Comparison of ENCODE assay signal across 23 mouse cellular contexts in the genomic region with DNA sequence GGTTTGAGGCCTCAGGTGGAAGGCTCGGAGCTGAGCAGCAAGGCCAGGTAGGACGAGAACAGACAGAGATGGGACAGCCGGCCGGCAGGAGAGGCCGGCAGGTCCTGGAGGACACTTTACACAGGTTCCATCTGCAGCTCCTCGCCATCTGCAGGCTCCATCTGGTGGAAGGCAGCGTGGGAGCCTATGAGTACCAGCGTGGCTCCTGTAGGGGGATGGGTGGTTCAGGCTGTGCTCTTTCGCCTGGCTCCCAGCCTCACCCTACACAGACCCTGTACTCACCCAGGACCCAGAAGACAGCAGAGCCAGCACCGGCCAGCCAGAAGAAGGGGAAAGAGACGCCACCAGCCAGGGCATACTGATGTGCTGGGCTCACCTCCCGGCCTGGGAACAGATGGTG. TPM values are rescaled to one million over a fixed set of nuclear protein-coding genes. Genes with fewer than 3 reads are reported as not detected.
DNase-seq lines count a peak whose midpoint lies in the region; ATAC-seq lines count a peak whose summit lies in the region.
"Had no signal": no experiment of that assay in that cellular context is flagged by ENCODE, and none has a peak within 500 bp of the region (broad histone marks: within the 10 kb centered on the region; RNA-seq: fewer than 3 reads in every experiment).

No protein-coding gene starts in this region.

- no peak overlapping the region for H3K4me3 ChIP-seq in hindbrain, embryonic 10.5 days
- no peak overlapping the region for H3K4me3 ChIP-seq in hindbrain, embryonic 11.5 days (ENCODE audit: low read depth, low read length)
- H3K4me3 ChIP-seq: forebrain, embryonic 15.5 days; gastrocnemius, adult 2 months; heart, adult 2 months; midbrain, embryonic 10.5 days; myocyte had no signal

- H3K9ac ChIP-seq in hindbrain, embryonic 11.5 days (ENCODE audit: low read depth, low read length): no peak overlapping the region
- H3K9ac ChIP-seq: forebrain, embryonic 15.5 days had no signal

- no peaks in the 10 kb centered on the region for H3K27me3 ChIP-seq in hindbrain, embryonic 10.5 days (ENCODE audit: insufficient read depth, poor library complexity, severe bottlenecking)
- no peaks in the 10 kb centered on the region; the same call in 1 of the 2 replicates for H3K27me3 ChIP-seq in hindbrain, embryonic 11.5 days (ENCODE audit: control insufficient read depth, insufficient read depth, low read length)
- H3K27me3 ChIP-seq: forebrain, embryonic 15.5 days had no signal

- 80% methylated on average over 12 of the region's 12 CpGs for WGBS in hindbrain, embryonic 10.5 days
- 73% methylated on average over 12 of the region's 12 CpGs for WGBS in hindbrain, embryonic 11.5 days

- peaks cover 24% of the 10 kb centered on the region for H3K4me1 ChIP-seq in hindbrain, embryonic 10.5 days (replicated peaks)
- peaks cover 3% of the 10 kb centered on the region; the same call in 1 of the 2 replicates for H3K4me1 ChIP-seq in hindbrain, embryonic 11.5 days (replicated peaks; ENCODE audit: control insufficient read depth, insufficient read depth, low read length)

- no peak overlapping the region for H3K4me2 ChIP-seq in hindbrain, embryonic 11.5 days (replicated peaks; ENCODE audit: low read depth, low read length)
- H3K4me2 ChIP-seq: forebrain, embryonic 15.5 days had no signal

- no peak for ATAC-seq in hindbrain, embryonic 11.5 days (ENCODE audit: low FRiP score)
- ATAC-seq: forebrain, embryonic 15.5 days; inflammation-experienced regulatory T-cells, adult 6 months had no signal

- H3K27ac ChIP-seq in hindbrain, embryonic 10.5 days: peak overlapping the region; percentile 26; the same call in 1 of the 2 replicates
- no peak overlapping the region for H3K27ac ChIP-seq in hindbrain, embryonic 11.5 days (ENCODE audit: low read depth, low read length)
- H3K27ac ChIP-seq: forebrain, embryonic 15.5 days; gastrocnemius, adult 2 months; heart, adult 2 months; kidney, postnatal 0 days; midbrain, embryonic 10.5 days had no signal

- H3K36me3 ChIP-seq in hindbrain, embryonic 10.5 days: no peaks in the 10 kb centered on the region; the same call in 1 of the 2 replicates
- no peaks in the 10 kb centered on the region for H3K36me3 ChIP-seq in hindbrain, embryonic 11.5 days (ENCODE audit: control insufficient read depth, insufficient read depth, low read length)
- H3K36me3 ChIP-seq: forebrain, embryonic 15.5 days; midbrain, embryonic 10.5 days had no signal

- no peaks in the 10 kb centered on the region for H3K9me3 ChIP-seq in hindbrain, embryonic 10.5 days
- H3K9me3 ChIP-seq in hindbrain, embryonic 11.5 days (ENCODE audit: control insufficient read depth, low read length): no peaks in the 10 kb centered on the region
- H3K9me3 ChIP-seq: forebrain, embryonic 15.5 days; midbrain, embryonic 10.5 days had no signal

- no peak for DNase-seq in hindbrain, embryonic 10.5 days (ENCODE audit: low spot score)
- DNase-seq in hindbrain, embryonic 11.5 days (ENCODE audit: low spot score): no peak
- peak; percentile 97 for DNase-seq in brain, adult 2 months (ENCODE audit: low read depth, low spot score)
- DNase-seq in cerebellum, adult 8-10 months: peak; percentile 80
- peak; percentile 62 to 68 for DNase-seq in layer of hippocampus, postnatal 36 days
- no peak for DNase-seq in spleen, adult 12 weeks (ENCODE audit: low spot score)
- DNase-seq in adrenal gland, postnatal 14 days: no peak
- DNase-seq: adrenal gland, adult 8-10 months; B cell, adult 2 months; gastrocnemius, adult 2 months; heart, adult 2 months; heart, postnatal 10 days; thymus, postnatal 36 days had no signal

RNA-seq across cellular contexts. Expression of a gene that starts 2.7 kb away (rescaled TPM):
- 98.4 and 126 TPM in 2 replicates for polyA plus RNA-seq in hindbrain, embryonic 10.5 days (2016; fragmentation: Nextera tagmentation; extraction: Ambion mirVana)
- polyA plus RNA-seq in hindbrain, embryonic 11.5 days (2014; fragmentation: Nextera tagmentation; extraction: Ambion mirVana): 122 and 129 TPM in 2 replicates
- total RNA-seq in layer of hippocampus, postnatal 36 days (2021): 100 to 1,000 TPM; 267 to 288 TPM
- total RNA-seq in adrenal gland, postnatal 14 days (2021): 212 and 238 TPM in 2 replicates

RNA-seq across cellular contexts. Expression of a gene that starts 25.5 kb away (rescaled TPM):
- polyA plus RNA-seq in hindbrain, embryonic 10.5 days (2016; fragmentation: Nextera tagmentation; extraction: Ambion mirVana): 0.42 and 2.7 TPM in 2 replicates
- polyA plus RNA-seq in hindbrain, embryonic 11.5 days (2014; fragmentation: Nextera tagmentation; extraction: Ambion mirVana): 4.7 and 6.1 TPM in 2 replicates
- not detected for total RNA-seq in layer of hippocampus, postnatal 36 days (2021)
- total RNA-seq in adrenal gland, postnatal 14 days (2021): not detected in 2 replicates
- total RNA-seq: adrenal gland, adult 8-10 months; gastrocnemius, adult 2 months; heart, adult 2 months; heart, postnatal 10 days; left cerebral cortex, adult 8-10 months; liver, adult 2 months had no signal
- polyA plus RNA-seq: embryonic facial prominence, embryonic 14.5 days; heart, adult 2 months; inflammation-experienced regulatory T-cells, adult 6 months; kidney, postnatal 0 days; liver, adult 2 months; lung, embryonic 16.5 days; myocyte; stomach, embryonic 14.5 days had no signal

RNA-seq across cellular contexts. Expression of a gene that starts 36.0 kb away (rescaled TPM):
- 11.8 and 45.9 TPM in 2 replicates for polyA plus RNA-seq in hindbrain, embryonic 10.5 days (2016; fragmentation: Nextera tagmentation; extraction: Ambion mirVana)
- polyA plus RNA-seq in hindbrain, embryonic 11.5 days (2014; fragmentation: Nextera tagmentation; extraction: Ambion mirVana): 40.1 and 48.8 TPM in 2 replicates
- total RNA-seq in layer of hippocampus, postnatal 36 days (2021): 1,000 to 10,000 TPM; 2,432 to 2,476 TPM
- 35.6 and 39.8 TPM in 2 replicates for total RNA-seq in adrenal gland, postnatal 14 days (2021)
- total RNA-seq: gastrocnemius, adult 2 months had no signal

Comparison
In these comparisons a context has a peak if more than half of its experiments do, and no peak if none do; other contexts are left out.
1. DNase-seq: peak in brain, adult 2 months (single experiment), cerebellum, adult 8-10 months (single experiment) and layer of hippocampus, postnatal 36 days (2 of 2); none in hindbrain, embryonic 10.5 days (single experiment), hindbrain, embryonic 11.5 days (single experiment), spleen, adult 12 weeks (single experiment) and adrenal gland, postnatal 14 days (single experiment).
2. RNA of a gene that starts 36.0 kb away (total RNA-seq): 2,432 to 2,476 TPM in layer of hippocampus, postnatal 36 days; 35.6 to 39.8 TPM in adrenal gland, postnatal 14 days; every median in the first group is over 10 times any median in the second.